Mouse (Mus musculus) embryonic facial prominence, embryonic 15.5 days (tissue): ENCODE measurements at regions not wholly inside any gene's neighbourhood (a gene's known extent, or its start where the extent isn't known, plus 50 kb on each side); places are given as distances from the start of the nearest gene placed in this dataset.

Source experiments
- ATAC-seq: fragments of 200-750 bp; cut with Nextera tagmentation; 2 replicates; pipeline ENCODE4 v1.8.0; 2017; ENCODE audit warnings: low read depth, moderate TSS enrichment; ENCODE audit not compliant: insufficient number of reproducible peaks, low FRiP score, low TSS enrichment
- H3K27ac ChIP-seq: fragments of 300-500 bp; sonication (generic); replicated peaks from 2 replicates; pipeline ENCODE4 v1.5.1; 2015; ENCODE audit warnings: mild to moderate bottlenecking, inconsistent platforms
- H3K27me3 ChIP-seq: fragments of 300-500 bp; sonication (generic); 2 replicates; pipeline ENCODE4 v1.6.1; 2015; ENCODE audit warnings: inconsistent platforms
- H3K36me3 ChIP-seq: fragments of 300-500 bp; sonication (generic); 2 replicates; pipeline ENCODE4 v1.6.1; 2015; ENCODE audit warnings: mild to moderate bottlenecking, inconsistent platforms
- H3K4me1 ChIP-seq: fragments of 300-500 bp; sonication (generic); 2 replicates; pipeline ENCODE4 v1.6.1; 2015; ENCODE audit warnings: inconsistent platforms
- H3K4me2 ChIP-seq: fragments of 300-500 bp; sonication (generic); replicated peaks from 2 replicates; pipeline ENCODE4 v1.6.1; 2015; ENCODE audit warnings: mild to moderate bottlenecking, inconsistent platforms
- H3K4me3 ChIP-seq: fragments of 300-500 bp; sonication (generic); replicated peaks from 2 replicates; pipeline ENCODE4 v1.5.1; 2015; ENCODE audit warnings: mild to moderate bottlenecking, inconsistent platforms
- H3K9ac ChIP-seq: fragments of 300-500 bp; sonication (generic); 2 replicates; pipeline ENCODE4 v1.6.1; 2015; ENCODE audit warnings: inconsistent platforms
- H3K9me3 ChIP-seq: fragments of 300-500 bp; sonication (generic); replicated peaks from 2 replicates; pipeline ENCODE4 v1.6.1; 2016; ENCODE audit warnings: inconsistent platforms
- WGBS: fragments of 180-500 bp; shearing (Covaris S2); methylation state at CpG from one replicate; pipeline ENCODE4 v1.1.7; 2015; 5-methylcytosine and 5-hydroxymethylcytosine counted together

DNA sequence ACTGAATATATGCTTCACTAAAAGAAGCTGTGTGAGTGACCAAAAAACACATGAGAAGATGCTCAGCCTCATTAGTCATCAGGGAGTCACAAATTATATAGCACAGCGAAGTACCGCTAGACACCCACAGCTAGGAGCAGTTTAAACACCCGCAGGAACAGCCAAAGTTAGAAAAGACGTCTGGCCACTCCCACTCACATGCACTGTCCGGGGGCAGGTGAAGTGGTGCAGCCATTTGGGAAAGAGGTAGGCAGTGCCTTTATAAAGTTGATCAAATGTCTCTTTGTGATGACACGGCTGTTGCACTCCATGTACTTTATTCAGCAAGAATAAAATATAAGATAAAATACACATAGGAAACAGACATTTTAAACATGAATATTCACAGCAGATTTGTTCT, 129.1 kb upstream of the Frmd6 start:
- H3K9me3 ChIP-seq = no peaks in the 10 kb centered on the region
- H3K4me1 ChIP-seq = no peaks in the 10 kb centered on the region
- 62% methylated on average over 6 of the region's 6 CpGs for WGBS
- ATAC-seq = no peak
- no peaks in the 10 kb centered on the region for H3K36me3 ChIP-seq
- no peak overlapping the region for H3K27ac ChIP-seq
- H3K9ac ChIP-seq = no peak overlapping the region
- H3K27me3 ChIP-seq = no peaks in the 10 kb centered on the region
- no peak overlapping the region for H3K4me3 ChIP-seq
- H3K4me2 ChIP-seq = no peak overlapping the region

DNA sequence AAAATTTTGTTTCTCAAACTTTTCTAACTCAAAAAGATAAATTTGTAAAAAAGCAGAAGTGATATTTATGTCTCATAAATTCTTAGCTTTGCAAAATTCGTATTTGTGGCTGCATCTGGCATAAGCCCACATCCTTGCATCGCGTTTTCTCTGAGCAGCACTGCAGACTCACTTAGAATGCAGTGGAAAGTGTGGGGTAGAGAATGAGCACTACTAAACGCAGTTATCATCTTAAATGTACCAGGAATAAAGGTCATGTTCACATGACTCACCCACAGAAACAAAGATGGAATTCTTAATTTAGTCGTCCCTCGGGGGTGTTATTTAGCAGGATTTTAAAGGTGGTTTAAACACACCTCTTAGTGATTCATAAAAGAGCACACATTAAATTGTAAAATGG, 126.8 kb upstream of the Frmd6 start:
- 55% methylated on average over 6 of the region's 6 CpGs for WGBS
- Histone ChIP-seq H3K4me1 (no peaks in the 10 kb centered on the region), H3K4me3 (no peak overlapping the region), H3K27ac (no peak overlapping the region), H3K36me3 (no peaks in the 10 kb centered on the region), H3K9ac (no peak overlapping the region), H3K9me3 (no peaks in the 10 kb centered on the region), H3K27me3 (no peaks in the 10 kb centered on the region), H3K4me2 (no peak overlapping the region)
- no peak for ATAC-seq

DNA sequence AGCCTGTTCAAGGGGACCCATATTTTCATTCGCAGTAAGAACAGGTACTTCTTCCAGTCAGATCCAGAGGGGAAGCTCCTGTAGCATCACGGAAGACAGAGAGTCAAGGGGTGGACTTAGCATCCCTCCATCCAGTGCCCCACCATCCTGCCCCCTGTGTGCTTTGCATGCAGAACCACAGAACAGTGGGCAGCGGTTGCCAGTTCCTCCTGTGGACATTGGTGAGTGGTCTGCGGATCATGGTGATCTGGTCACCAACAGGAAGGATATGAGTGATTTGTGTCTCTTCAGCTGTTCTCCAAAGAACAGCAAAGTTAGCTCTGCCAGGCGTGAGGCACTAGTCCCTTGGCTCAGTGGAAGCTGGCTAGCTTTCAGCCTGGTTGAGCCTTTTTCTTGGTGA, 122.8 kb upstream of the Frmd6 start:
- Histone ChIP-seq H3K4me2 (no peak overlapping the region), H3K9ac (no peak overlapping the region), H3K27ac (no peak overlapping the region), H3K4me1 (peaks cover 3% of the 10 kb centered on the region; the same call in 1 of the 2 replicates), H3K9me3 (no peaks in the 10 kb centered on the region), H3K36me3 (no peaks in the 10 kb centered on the region), H3K4me3 (no peak overlapping the region), H3K27me3 (no peaks in the 10 kb centered on the region)
- no peak for ATAC-seq
- WGBS = 90% methylated on average over 5 of the region's 5 CpGs

- WGBS = 73% methylated on average over 11 of the region's 11 CpGs
- no peak for ATAC-seq
- peaks cover 13% of the 10 kb centered on the region for H3K4me1 ChIP-seq
Measured at GRCm38 (mm10) chr12:70706806-70707628, 118.3 kb upstream of the Frmd6 start.

DNA sequence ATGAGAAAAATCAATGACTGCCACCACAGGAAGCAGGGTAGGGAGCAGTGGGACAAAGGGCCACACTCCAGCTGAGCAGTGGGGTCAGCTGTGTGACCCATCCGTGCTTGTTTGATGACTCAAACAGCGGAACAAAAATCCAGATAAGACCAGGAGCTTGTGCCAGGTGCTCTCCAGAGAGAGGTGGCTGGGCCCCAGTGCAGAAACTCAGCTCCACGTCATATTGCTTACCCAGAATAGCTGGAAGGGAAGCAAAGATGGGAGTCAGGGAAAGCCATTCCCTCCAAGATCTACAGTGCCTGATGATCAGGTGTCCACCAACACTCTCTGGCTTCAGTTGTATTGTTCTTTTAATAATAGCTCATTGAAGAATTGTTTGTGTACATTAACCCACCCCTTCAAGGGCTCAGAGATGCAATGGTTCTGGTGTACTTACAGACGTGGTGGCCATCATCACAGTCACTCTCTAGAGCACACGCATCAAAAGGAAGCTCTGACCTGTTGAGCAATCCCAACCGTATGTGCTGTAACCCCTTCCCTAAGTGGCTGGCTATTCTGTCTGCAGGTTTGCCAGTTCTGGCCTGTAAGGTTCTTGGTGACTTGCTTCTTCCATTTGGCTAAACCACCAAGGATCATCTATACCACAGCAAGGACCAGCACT, 117.6 kb upstream of the Frmd6 start:
- WGBS = 57% methylated on average over 6 of the region's 6 CpGs
- Histone ChIP-seq H3K27me3 (no peaks in the 10 kb centered on the region), H3K4me2 (no peak overlapping the region), H3K9me3 (no peaks in the 10 kb centered on the region), H3K27ac (peak overlapping the region; percentile 34), H3K4me3 (no peak overlapping the region), H3K4me1 (peaks cover 20% of the 10 kb centered on the region), H3K36me3 (no peaks in the 10 kb centered on the region), H3K9ac (no peak overlapping the region)
- no peak for ATAC-seq

More at GRCm38 (mm10) chr12:70706806-70707628, 118.3 kb upstream of the Frmd6 start:
- Histone ChIP-seq H3K36me3 (no peaks in the 10 kb centered on the region), H3K27ac (peak overlapping the region; percentile 34; the same call in 1 of the 2 replicates), H3K27me3 (no peaks in the 10 kb centered on the region), H3K9me3 (no peaks in the 10 kb centered on the region), H3K4me3 (no peak overlapping the region), H3K9ac (no peak overlapping the region), H3K4me2 (no peak overlapping the region)

DNA sequence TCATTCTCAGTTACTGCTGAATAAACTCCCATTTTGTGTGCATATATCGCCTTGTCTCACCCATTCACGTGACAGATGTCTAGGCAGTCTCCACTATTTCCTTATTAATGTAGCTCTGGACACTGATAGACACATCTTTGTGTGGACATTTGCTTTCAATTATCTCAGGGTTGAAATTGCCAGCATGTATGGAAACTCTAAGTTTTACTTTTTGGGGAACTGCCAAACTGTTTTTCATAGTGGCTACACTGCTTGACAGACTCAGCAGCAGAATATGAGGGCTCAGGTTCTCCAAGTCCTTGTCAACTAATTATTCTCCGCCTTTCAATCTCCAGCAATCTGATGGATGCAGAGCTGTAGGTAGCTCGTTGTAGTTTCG, 117.0 kb upstream of the Frmd6 start:
- no peak overlapping the region for H3K4me2 ChIP-seq
- WGBS = 50% methylated on average over 5 of the region's 5 CpGs
- no peak overlapping the region for H3K9ac ChIP-seq
- no peaks in the 10 kb centered on the region for H3K36me3 ChIP-seq
- H3K4me1 ChIP-seq = peaks cover 24% of the 10 kb centered on the region
- no peaks in the 10 kb centered on the region for H3K9me3 ChIP-seq
- no peak overlapping the region for H3K4me3 ChIP-seq
- ATAC-seq = no peak
- H3K27me3 ChIP-seq = no peaks in the 10 kb centered on the region
- H3K27ac ChIP-seq = peak overlapping the region; percentile 22; the same call in 1 of the 2 replicates

DNA sequence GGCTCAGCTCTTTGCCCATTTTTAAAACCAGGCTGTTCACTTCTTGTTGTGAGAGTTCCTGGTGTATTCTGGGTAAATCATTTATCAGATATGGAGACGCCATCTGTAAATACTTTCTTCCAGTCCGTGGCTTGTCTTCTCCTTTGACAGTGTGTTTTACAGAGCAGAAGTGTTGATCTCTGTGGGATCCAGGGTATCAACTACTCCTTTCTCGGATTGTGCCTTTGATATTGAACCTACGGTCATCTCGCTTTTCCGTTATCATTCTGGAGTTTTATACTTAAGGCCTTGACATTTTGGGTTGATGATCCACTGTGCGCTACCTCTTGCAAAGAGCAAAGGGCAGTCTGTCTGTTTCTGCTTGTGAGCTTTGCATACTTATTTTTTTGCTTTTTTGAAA, 115.0 kb upstream of the Frmd6 start:
- 90% methylated on average over 7 of the region's 7 CpGs for WGBS
- Histone ChIP-seq H3K9ac (no peak overlapping the region), H3K4me3 (no peak overlapping the region), H3K9me3 (no peaks in the 10 kb centered on the region), H3K4me2 (no peak overlapping the region), H3K27me3 (no peaks in the 10 kb centered on the region), H3K36me3 (no peaks in the 10 kb centered on the region), H3K27ac (no peak overlapping the region), H3K4me1 (peaks cover 32% of the 10 kb centered on the region)
- ATAC-seq = no peak

DNA sequence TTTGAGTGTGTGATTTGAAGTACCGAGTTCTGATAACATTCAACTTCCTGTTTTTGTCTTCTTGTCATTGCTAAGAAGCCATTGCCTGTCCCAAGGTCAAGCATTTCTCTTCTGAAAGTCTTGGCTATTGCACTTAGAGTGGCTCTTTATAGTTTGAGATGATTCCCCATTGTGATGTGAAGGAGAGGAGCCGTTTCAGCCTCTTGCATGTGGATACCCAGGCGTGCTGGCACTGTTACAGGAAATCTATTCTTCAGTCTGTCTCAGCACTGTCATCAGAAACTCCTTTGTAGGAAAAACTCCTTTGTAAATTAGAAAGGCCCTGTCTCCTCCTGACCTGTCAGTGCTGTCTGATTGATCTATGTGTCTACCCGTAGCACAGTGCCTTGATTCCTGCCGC, 114.3 kb upstream of the Frmd6 start:
- H3K27me3 ChIP-seq = no peaks in the 10 kb centered on the region
- no peaks in the 10 kb centered on the region for H3K36me3 ChIP-seq
- no peak overlapping the region for H3K4me2 ChIP-seq
- no peak overlapping the region for H3K9ac ChIP-seq
- no peak overlapping the region for H3K4me3 ChIP-seq
- no peaks in the 10 kb centered on the region for H3K9me3 ChIP-seq
- peaks cover 32% of the 10 kb centered on the region for H3K4me1 ChIP-seq
- ATAC-seq = no peak
- 73% methylated on average over 5 of the region's 5 CpGs for WGBS
- H3K27ac ChIP-seq = no peak overlapping the region

- Histone ChIP-seq H3K9ac (no peak overlapping the region), H3K27ac (peak overlapping the region; percentile 44), H3K4me2 (no peak overlapping the region), H3K4me3 (no peak overlapping the region), H3K4me1 (peaks cover 28% of the 10 kb centered on the region), H3K9me3 (no peaks in the 10 kb centered on the region), H3K27me3 (no peaks in the 10 kb centered on the region), H3K36me3 (no peaks in the 10 kb centered on the region)
- no peak for ATAC-seq
- WGBS = 20% methylated on average over 5 of the region's 5 CpGs
Measured at GRCm38 (mm10) chr12:70712322-70713024, 112.8 kb upstream of the Frmd6 start.

- no peak overlapping the region for H3K4me3 ChIP-seq
- ATAC-seq = no peak
- no peak overlapping the region for H3K9ac ChIP-seq
- 0 out of 2 replicates have a peak overlapping the region, but pooled peaks have one; percentile 0 for H3K4me2 ChIP-seq
- WGBS = 52% methylated on average over 18 of the region's 18 CpGs
- H3K4me1 ChIP-seq = peaks cover 25% of the 10 kb centered on the region
- H3K27me3 ChIP-seq = no peaks in the 10 kb centered on the region
- no peaks in the 10 kb centered on the region for H3K9me3 ChIP-seq
- H3K36me3 ChIP-seq = no peaks in the 10 kb centered on the region
- H3K27ac ChIP-seq = no peak overlapping the region
Measured at GRCm38 (mm10) chr12:70713499-70714280, 111.6 kb upstream of the Frmd6 start.

DNA sequence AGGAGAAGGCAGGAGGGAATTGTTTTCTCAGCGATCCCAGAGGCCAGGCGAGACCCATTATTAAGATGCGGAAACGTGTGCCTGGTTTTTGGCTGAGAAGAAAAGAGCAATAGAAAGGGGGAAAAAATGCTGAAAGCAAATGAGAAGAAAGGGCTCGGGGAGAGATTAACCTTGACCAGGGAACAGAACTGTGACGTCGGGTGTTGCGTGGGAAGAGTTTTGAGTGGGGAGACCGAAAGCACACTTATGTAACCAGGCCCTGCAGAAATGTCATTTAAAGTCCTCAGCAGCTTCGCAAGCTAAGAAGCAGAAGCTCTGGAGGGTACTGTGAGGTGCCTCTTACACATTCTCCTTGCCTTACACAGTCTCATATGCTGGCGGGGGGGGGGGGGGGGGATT, 111.0 kb upstream of the Frmd6 start:
- H3K27me3 ChIP-seq = no peaks in the 10 kb centered on the region
- WGBS = 37% methylated on average over 11 of the region's 11 CpGs
- H3K9ac ChIP-seq = no peak overlapping the region

More for the DNA sequence above, 111.0 kb upstream of the Frmd6 start:
- no peak for ATAC-seq
- Histone ChIP-seq H3K36me3 (no peaks in the 10 kb centered on the region), H3K4me3 (no peak overlapping the region), H3K27ac (no peak overlapping the region), H3K9me3 (no peaks in the 10 kb centered on the region), H3K4me2 (0 out of 2 replicates have a peak overlapping the region, but pooled peaks have one; percentile 0), H3K4me1 (peaks cover 30% of the 10 kb centered on the region)
